Mouse (Mus musculus) activated CD4-positive, CD25-positive, alpha-beta regulatory T cell (primary cell): ENCODE data around the gene Gnai2. TPM values are rescaled to one million over a fixed set of nuclear protein-coding genes. Genes with fewer than 3 reads are reported as not detected.

Experiments used
- polyA plus RNA-seq, 2 experiments: library from polyadenylated mRNA; unstranded; fragments of 100-300 nt; shearing (Covaris generic); gene quantifications; one replicate each; pipeline ENCODE4 v1.2.1; 2017

Gnai2 gene
- 100 to 1,000 TPM; 909 to 958 TPM for polyA plus RNA-seq

GRCm38 (mm10) chr9:107635279-107636028 lies at the start of gene Gnai2:
Gene Gnai2, minus strand, starts transcription at chr9:107635367.

GRCm38 (mm10) chr9:107679501-107679900 lies 44.3 kb upstream of the Gnai2 start, which contains the start of gene Gnat1:
Gene Gnat1, minus strand, starts transcription at chr9:107679712.

GRCm38 (mm10) chr9:107669480-107669945 lies 34.3 kb upstream of the Gnai2 start, which contains the start of gene Slc38a3:
Gene Slc38a3, minus strand, starts transcription at chr9:107669530.

GRCm38 (mm10) chr9:107608741-107609432 lies 26.3 kb downstream of the Gnai2 start, which contains the start of gene Sema3b:
Gene Sema3b, minus strand, starts transcription at chr9:107609229.

GRCm38 (mm10) chr9:107586974-107587832 lies 48.0 kb downstream of the Gnai2 start, which contains the start of gene Ifrd2:
Gene Ifrd2, plus strand, starts transcription at chr9:107587642.

GRCm38 (mm10) chr9:107580501-107581317 lies 54.5 kb downstream of the Gnai2 start, which contains the start of gene Hyal3:
Gene Hyal3, plus strand, starts transcription at chr9:107580818.

GRCm38 (mm10) chr9:107578587-107578986 lies 56.6 kb downstream of the Gnai2 start, which contains the start of gene Naa80:
Gene Naa80, plus strand, starts transcription at chr9:107578887.

GRCm38 (mm10) chr9:107576357-107577107 lies 58.6 kb downstream of the Gnai2 start, which contains the start of gene Hyal1:
Gene Hyal1, plus strand, starts transcription at chr9:107576927.

GRCm38 (mm10) chr9:107567702-107568319 lies 67.4 kb downstream of the Gnai2 start, which contains the start of gene Hyal2:
Gene Hyal2, plus strand, starts transcription at chr9:107567945.

Other genes starting within 250 kb of the Gnai2 start
- under 1 TPM; 0.44 to 0.79 TPM for gene Cacna2d2, start 235.8 kb downstream of the Gnai2 start, polyA plus RNA-seq
- 10 to 100 TPM; 35.0 to 47.6 TPM for gene Tmem115, start 101.4 kb downstream of the Gnai2 start, polyA plus RNA-seq
- 10 to 100 TPM; 63.1 to 79.1 TPM for gene Cyb561d2, start 93.2 kb downstream of the Gnai2 start, polyA plus RNA-seq
- 10 to 100 TPM; 53.9 to 58.7 TPM for gene Nprl2, start 93.1 kb downstream of the Gnai2 start, polyA plus RNA-seq
- gene Zmynd10, start 88.1 kb downstream of the Gnai2 start, polyA plus RNA-seq: 1 to 10 TPM in 1 of 2 experiments, under 1 TPM in 1; 0.59 to 4.4 TPM
- gene Rassf1, start 83.8 kb downstream of the Gnai2 start, polyA plus RNA-seq: 10 to 100 TPM; 70.8 to 86.0 TPM
- gene Tusc2, start 72.1 kb downstream of the Gnai2 start, polyA plus RNA-seq: 10 to 100 TPM; 37.4 to 44.3 TPM
- gene Hyal2, start 67.4 kb downstream of the Gnai2 start, polyA plus RNA-seq: 10 to 100 TPM in 1 of 2 experiments, 1 to 10 TPM in 1; 7.5 to 15.3 TPM
- 1 to 10 TPM; 3.1 to 4.6 TPM for gene Hyal1, start 58.4 kb downstream of the Gnai2 start, polyA plus RNA-seq
- 10 to 100 TPM; 16.1 to 17.3 TPM for gene Naa80, start 56.5 kb downstream of the Gnai2 start, polyA plus RNA-seq
- gene Hyal3, start 54.5 kb downstream of the Gnai2 start, polyA plus RNA-seq: under 1 TPM; 0.50 to 0.63 TPM
- 10 to 100 TPM; 13.5 to 21.8 TPM for gene Ifrd2, start 47.7 kb downstream of the Gnai2 start, polyA plus RNA-seq
- not detected for gene Sema3b, start 26.1 kb downstream of the Gnai2 start, polyA plus RNA-seq
- gene Slc38a3, start 34.2 kb upstream of the Gnai2 start, polyA plus RNA-seq: under 1 TPM in 1 of 2 experiments, not detected in 1; 0.07 TPM
- not detected for gene Gnat1, start 44.3 kb upstream of the Gnai2 start, polyA plus RNA-seq
- under 1 TPM in 1 of 2 experiments, not detected in 1; 0.06 TPM for gene Sema3f, start 75.1 kb upstream of the Gnai2 start, polyA plus RNA-seq
- 100 to 1,000 TPM; 250 to 272 TPM for gene Rbm5, start 135.6 kb upstream of the Gnai2 start, polyA plus RNA-seq
- 10 to 100 TPM; 72.7 to 84.1 TPM for gene Rbm6, start 237.9 kb upstream of the Gnai2 start, polyA plus RNA-seq